Mouse (Mus musculus) A20 (cell line): ENCODE results near the gene Gm7029.
"Not testable (repeated sequence)": the region's sequence is repeated elsewhere in the genome, so short reads cannot be mapped to it uniquely, and the experiment has no call there.

Source experiments
- DNase-seq: peaks from one replicate; pipeline ENCODE4 v3.0.0-alpha.2; 2011; ENCODE audit warnings: low read depth, low spot score

Gm7029 gene

DNA sequence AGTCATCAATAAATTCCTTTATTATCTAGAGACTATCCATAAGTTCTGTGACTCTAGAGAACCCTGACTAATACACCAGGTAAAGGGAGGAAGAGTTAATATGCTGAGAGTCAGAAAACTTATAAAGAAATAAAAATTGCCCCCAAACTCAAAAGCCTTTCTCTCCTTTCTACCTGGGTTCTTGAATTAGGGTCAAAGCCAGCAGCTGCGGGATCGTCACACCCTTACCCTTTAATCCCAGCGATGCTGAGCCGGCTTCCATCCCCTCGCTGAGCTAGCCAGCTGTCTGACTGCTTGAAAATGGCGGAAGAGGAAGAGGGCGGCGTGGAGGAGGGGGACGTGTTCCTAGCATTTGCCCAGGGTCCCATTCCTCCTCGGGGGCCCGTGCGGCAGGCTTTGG, at the start of gene Gm7029:
TSS of gene Gm7029 (plus strand) at position 301 of the 400 bp plus-strand sequence.
- not testable (repeated sequence) for DNase-seq

- peak; percentile 96 for DNase-seq
These were observed 49.3 kb upstream of the Gm7029 start, which contains the start of the genes Rps28 and Ndufa7 for GRCm38 (mm10) chr17:33824084-33824996. Rps28 (minus strand) TSS chr17:33824562. Ndufa7 (plus strand) TSS chr17:33824572.

GRCm38 (mm10) chr17:33824997-33825330, 48.7 kb upstream of the Gm7029 start:
- DNase-seq, result peak; percentile 26

- DNase-seq, result peak; percentile 9
These were observed 48.2 kb upstream of the Gm7029 start for GRCm38 (mm10) chr17:33825462-33825861.

- peak; percentile 74 for DNase-seq
These were observed 46.8 kb upstream of the Gm7029 start for GRCm38 (mm10) chr17:33826850-33827249.

DNA sequence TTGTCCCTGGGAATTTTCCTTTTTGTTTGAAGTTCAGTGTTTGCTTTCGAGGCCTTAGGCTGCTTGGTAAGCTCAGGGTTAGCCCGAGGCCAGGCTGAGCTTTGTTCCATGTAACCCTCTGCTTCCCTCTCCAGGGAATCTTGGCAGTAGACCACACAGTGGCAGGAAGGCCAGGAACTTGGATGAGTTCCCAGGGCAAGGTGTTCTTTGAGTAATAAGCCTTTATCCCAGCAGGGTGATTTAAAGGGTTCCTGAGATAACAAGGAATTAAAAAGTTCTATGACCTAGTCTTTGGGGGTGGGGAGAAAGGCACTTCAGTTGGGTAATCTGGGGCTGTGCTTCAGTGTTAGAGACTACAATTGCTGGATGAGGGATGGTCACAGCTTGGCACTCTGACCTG, 44.7 kb upstream of the Gm7029 start:
- DNase-seq, result no peak

DNA sequence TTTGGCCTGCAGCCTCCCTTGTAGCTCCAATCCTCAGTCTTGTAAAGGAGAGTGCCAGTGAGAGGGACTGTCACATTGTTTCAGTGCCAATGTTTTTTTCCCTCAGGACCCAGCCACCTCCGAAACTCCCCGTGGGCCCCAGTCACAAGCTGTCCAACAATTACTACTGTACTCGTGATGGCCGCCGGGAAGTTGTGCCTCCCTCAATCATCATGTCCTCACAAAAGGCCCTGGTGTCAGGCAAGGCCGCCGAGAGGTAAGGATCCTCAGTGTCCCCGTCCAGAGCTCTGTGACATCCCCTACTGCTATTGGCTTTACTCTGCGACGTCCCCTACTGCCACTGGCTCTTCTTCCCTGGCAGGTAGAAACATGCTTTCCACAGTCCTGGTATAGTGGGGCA, 44.1 kb upstream of the Gm7029 start:
- no peak for DNase-seq

DNA sequence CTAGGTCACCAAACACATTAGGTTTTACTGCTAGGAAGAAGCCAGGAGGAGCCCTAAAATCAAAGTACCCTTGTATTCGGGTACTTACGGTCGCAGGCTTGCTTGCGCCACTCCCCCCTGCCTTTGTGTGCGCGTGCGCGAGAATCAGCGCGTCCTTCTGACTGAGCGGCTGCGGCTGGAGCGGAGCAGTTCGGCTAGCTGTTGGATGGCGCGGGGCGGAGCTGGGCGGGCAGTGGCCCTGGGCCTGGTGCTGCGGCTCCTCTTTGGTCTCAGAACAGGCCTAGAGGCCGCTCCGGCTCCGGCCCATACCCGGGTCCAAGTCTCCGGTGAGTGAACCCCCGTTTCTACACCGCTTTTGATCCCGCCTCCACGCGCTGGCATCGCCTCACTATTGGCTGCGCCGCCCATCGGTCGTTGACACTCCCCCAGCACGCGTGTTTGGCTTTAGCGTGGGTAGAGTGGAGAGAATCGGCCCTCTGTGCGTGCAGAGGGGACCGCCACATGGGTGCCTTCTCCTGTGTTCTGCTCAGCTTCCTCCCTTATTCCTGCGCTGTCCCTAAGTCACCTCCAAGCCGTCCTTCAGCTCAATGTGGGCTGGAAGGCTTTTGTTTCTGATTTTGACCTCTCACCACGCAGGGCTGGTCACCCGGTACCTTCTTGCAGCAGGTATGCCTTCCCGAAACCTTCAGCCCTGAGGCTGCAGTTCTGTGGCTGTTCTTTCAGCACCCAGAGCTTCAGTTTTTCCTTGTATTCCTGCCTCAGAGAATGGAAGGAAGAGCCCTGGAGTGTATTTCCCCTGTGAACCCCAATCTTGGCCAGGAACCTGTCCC, 30.5 kb upstream of the Gm7029 start, which contains the start of gene Cd320:
TSS of gene Cd320 (plus strand) at position 126 of the 830 bp plus-strand sequence.
- DNase-seq, result peak; percentile 94

DNA sequence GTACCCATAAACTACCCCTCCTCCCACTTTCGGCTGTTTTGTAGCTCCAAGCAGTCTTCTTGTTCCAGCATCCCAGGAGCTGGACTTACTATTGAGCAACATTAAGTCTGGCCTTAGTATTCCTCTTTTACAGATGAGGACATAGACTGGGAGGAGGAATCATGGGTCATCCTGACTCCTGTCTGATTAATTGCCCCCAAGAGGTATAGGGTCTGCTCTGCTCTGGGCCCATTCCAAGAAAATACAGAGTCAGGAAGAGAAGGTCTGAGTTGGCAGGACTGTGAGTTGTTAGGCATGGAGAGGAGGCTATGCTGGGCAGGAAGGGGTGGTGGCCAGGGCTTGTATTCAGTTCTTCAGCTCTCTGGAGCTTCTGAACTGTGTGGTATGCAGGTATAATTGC, 29.4 kb upstream of the Gm7029 start:
- no peak for DNase-seq

GRCm38 (mm10) chr17:33848139-33848538, 25.5 kb upstream of the Gm7029 start:
- no peak for DNase-seq

GRCm38 (mm10) chr17:33851331-33851730, 22.3 kb upstream of the Gm7029 start:
- DNase-seq, result peak; percentile 24

DNA sequence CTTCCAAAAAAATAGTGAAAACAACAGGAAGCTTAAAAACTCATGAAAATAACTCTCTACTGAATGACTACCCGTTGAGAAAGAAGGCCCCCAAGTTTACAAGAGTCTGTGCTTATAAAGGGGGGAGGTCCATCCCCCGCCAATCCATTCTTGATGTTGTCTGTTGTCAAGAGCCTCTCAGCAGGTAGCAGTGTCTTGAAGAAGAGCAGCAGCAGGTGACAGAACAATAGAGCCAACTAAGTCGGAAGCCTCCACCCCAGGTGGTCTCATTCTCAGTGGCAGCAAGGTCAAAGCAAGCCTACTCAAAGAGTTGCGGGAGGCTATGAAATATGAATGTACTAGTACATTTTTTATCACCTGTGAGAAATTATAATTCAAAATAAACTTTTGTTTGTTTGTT, 15.8 kb upstream of the Gm7029 start:
- DNase-seq, result no peak

DNA sequence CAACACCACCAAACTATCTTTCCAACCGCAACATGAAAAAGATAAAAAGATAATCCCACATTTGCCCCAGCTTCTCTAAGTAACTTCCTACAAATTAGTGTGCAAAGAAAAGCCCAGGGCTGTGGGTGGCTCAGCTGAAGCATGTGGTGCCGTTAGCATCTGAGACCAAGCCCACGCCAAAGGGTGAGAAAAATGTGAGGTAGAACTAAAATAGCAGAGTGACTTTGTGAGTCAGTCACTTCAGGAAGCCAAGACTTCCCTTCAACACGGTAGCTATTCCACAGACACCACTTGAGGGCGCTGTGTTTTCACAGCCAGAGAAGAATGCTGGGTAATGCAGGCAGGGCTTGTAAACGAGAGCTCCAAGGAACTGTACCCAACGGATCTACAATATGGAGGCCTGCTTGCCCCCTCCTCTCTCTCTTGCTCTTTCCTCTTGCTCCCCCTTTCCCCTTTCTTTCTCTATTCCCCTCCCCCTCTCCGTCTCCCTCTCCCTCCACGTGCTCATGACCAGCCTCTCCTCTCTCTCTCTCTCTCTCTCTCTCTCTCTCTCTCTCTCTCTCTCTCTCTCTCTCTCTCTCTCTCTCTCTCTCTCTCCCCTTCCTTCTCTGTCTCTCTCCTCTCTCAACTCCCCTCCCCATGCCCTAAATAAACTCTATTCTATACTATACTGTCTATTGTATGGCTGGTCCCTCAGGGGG, 8.2 kb upstream of the Gm7029 start:
- DNase-seq, result peak; percentile 71

DNA sequence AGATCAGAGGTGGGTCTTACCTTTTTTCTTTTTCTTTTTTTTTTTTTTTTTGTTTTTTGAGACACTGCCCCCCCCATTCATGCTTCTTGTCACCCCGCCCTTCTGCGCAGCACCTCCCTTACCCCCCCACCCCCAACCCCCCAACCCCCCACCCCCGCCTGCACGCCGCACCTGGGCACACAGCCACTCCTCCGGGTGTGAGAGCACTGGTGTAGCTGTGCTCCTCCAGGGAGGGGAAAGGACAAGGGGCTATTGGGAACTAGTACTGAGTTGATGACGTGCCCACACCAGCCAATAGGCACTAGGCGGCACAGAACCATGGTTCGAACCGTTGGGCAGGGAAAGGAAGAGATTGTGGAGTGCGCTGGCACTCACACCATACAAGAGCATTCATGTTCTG, 774 bp downstream of the Gm7029 start:
- no peak for DNase-seq

DNA sequence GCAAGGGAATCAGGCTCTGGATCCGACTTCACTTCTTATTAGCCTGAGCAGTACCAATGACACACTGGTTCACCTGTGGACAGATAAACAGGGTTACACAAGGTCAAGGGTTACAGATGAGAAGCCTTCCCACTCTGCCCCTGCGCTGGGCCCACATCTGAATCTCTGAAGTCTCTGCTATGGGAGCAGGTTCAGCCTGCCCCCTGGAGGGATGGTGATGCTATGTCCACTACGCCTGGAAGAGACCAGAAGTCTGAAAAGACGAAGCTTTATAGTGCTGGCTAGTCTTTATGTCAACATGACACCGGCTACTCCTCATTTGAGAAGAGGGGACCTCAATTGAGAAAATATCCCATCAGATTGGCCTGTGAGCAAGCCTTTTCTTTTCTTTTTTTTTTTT, 2.2 kb downstream of the Gm7029 start:
- not testable (repeated sequence) for DNase-seq

GRCm38 (mm10) chr17:33884320-33884719, 10.7 kb downstream of the Gm7029 start:
- not testable (repeated sequence) for DNase-seq

GRCm38 (mm10) chr17:33887802-33888201, 14.2 kb downstream of the Gm7029 start:
- DNase-seq, result not testable (repeated sequence)

DNA sequence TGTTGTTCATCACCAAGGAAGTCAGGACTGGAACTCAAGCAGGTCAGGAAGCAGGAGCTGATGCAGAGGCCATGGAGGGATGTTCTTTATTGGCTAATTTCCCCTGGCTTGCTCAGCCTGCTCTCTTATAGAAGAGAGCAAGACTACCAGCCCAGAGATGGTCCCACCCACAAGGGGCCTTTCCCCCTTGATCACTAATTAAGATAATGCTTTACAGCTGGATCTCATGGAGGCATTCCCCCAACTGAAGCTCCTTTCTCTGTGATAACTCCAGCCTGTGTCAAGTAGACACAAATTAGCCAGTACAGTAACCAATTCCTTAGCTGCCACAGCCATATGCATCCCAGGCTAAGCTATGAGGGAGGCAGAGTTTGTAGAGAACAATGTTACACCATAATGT, 14.6 kb downstream of the Gm7029 start:
- DNase-seq, result not testable (repeated sequence)

DNA sequence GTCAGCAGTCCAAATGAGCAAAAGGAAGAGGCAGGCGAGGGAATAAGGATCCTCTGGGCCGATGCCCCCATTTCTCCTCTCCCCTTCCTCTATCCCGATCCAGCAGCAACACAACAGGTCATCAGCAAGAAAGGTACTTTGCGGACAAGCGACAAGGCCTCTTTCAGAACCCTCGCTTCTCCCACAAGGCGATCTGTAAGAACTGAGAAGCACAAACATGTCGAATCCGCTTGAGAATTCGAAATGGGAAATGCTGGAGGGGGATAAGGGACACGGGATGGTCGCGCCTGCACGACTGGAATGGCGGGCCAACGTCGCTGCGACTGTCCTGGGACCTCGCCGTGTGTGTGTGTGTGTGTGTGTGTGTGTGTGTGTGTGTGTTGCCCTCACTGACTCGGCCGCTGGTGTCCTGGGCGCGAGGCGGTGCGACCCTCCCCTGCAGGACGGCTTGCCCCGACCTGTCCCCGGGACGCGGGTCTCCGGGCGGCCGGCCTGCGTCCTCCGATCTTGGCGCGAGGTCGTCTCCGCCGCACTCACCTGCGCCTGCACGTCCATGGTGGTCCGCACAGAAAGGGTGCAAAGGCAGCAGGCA, 16.4 kb downstream of the Gm7029 start:
- DNase-seq, result not testable (repeated sequence)

DNA sequence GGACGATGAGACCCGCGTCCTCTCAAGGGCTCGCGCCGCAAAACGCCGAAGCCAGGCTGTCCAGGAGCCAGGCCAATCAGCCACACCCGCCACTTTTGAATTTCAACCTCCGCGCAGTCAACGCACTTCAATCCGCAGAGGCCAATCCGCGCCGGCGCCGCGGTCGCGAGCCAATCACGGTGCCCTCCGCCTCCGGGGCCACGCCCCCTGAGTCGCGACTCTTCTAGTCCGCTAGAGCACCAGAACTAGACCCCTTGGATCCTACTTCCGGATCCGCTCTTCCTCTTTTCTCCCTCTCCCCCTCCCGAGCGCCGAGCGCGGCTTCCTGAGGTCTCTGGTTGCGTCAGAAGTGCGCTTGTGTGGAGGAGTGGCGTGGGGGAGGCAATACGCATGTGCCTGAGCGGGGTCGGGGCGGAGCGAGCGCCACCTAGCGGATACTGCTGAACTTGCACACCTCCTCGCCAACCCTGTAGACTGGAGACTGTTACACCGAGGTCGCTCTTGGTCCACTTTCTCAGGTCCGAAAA, 17.0 kb downstream of the Gm7029 start, which contains the start of gene Kifc1:
TSS of gene Kifc1 (minus strand) at position 129 of the 527 bp plus-strand sequence.
- peak; percentile 100 for DNase-seq

- DNase-seq, result no peak
These were observed 17.7 kb downstream of the Gm7029 start for GRCm38 (mm10) chr17:33891357-33891756.
